Mouse (Mus musculus) intestine, postnatal 0 days (tissue): Measurements from ENCODE around the gene Olfr878. TPM values are rescaled to one million over a fixed set of nuclear protein-coding genes. Genes with fewer than 3 reads are reported as not detected.

Experiments used
- ATAC-seq: fragments of 200-750 bp; cut with Nextera tagmentation; 2 replicates; pipeline ENCODE4 v1.8.0; 2017; ENCODE audit warnings: mild to moderate bottlenecking, moderate TSS enrichment, moderate library complexity
- H3K27ac ChIP-seq: fragments of 300-500 bp; sonication (generic); 2 replicates; pipeline ENCODE4 v1.5.1; 2014; ENCODE audit warnings: mild to moderate bottlenecking, low read depth, low read length, moderate library complexity
- H3K27me3 ChIP-seq: fragments of 300-500 bp; sonication (generic); replicated peaks from 2 replicates; pipeline ENCODE4 v1.6.1; 2014; ENCODE audit warnings: low read length, mixed read lengths; ENCODE audit not compliant: control insufficient read depth, insufficient read depth
- H3K36me3 ChIP-seq: fragments of 300-500 bp; sonication (generic); 2 replicates; pipeline ENCODE4 v1.6.1; 2014; ENCODE audit warnings: mild to moderate bottlenecking, moderate library complexity; ENCODE audit not compliant: control insufficient read depth, insufficient read depth
- H3K4me1 ChIP-seq: fragments of 300-500 bp; sonication (generic); replicated peaks from 2 replicates; pipeline ENCODE4 v1.6.1; 2014; ENCODE audit warnings: antibody characterized with exemption, low read length, mixed read lengths; ENCODE audit not compliant: control insufficient read depth, insufficient read depth
- H3K4me2 ChIP-seq: fragments of 300-500 bp; sonication (generic); replicated peaks from 2 replicates; pipeline ENCODE4 v1.6.1; 2014; ENCODE audit warnings: low read depth, mild to moderate bottlenecking, moderate library complexity
- H3K4me3 ChIP-seq: fragments of 300-500 bp; sonication (generic); 2 replicates; pipeline ENCODE4 v1.5.1; 2014; ENCODE audit warnings: low read depth, low read length
- H3K9ac ChIP-seq: fragments of 300-500 bp; sonication (generic); 2 replicates; pipeline ENCODE4 v1.6.1; 2014; ENCODE audit warnings: mild to moderate bottlenecking, low read depth, low read length
- H3K9me3 ChIP-seq: fragments of 300-500 bp; sonication (generic); 2 replicates; pipeline ENCODE4 v1.6.1; 2016; ENCODE audit warnings: mixed run types; ENCODE audit not compliant: control insufficient read depth
- CTCF ChIP-seq: sonication (generic); IDR thresholded peaks from 2 replicates; pipeline ENCODE4 v1.5.1; 2016; ENCODE audit warnings: low read depth, mild to moderate bottlenecking, control low read depth, antibody characterized with exemption, moderate library complexity
- WGBS: fragments of 180-500 bp; shearing (Covaris S2); extraction: QIAGEN DNeasy Blood & Tissue Kit; methylation state at CpG from one replicate; pipeline ENCODE4 v1.1.7; 2014; 5-methylcytosine and 5-hydroxymethylcytosine counted together
- polyA plus RNA-seq: library from polyadenylated mRNA; unstranded; fragments of >200 nt; fragmentation: Nextera tagmentation; extraction: Ambion mirVana; gene quantifications from 2 replicates; pipeline ENCODE4 v1.2.1, GENCODE M21; 2015

The Olfr878 gene
- polyA plus RNA-seq, result not detected in 2 replicates

GRCm38 (mm10) chr9:37917540-37917939 lies at the start of gene Olfr878:
Gene Olfr878 (plus strand): TSS chr9:37917840.
- Histone ChIP-seq H3K27ac (no peak within 1 kb of the TSS), H3K27me3 (no peaks in the 10 kb centered on the region), H3K9ac (no peak within 1 kb of the TSS), H3K4me1 (no peaks in the 10 kb centered on the region), H3K36me3 (no peaks in the 10 kb centered on the region), H3K4me2 (no peak within 1 kb of the TSS), H3K4me3 (no peak within 1 kb of the TSS), H3K9me3 (no peaks in the 10 kb centered on the region)
- TF ChIP-seq CTCF, result no peak
- no peak for ATAC-seq
- WGBS, result 75% methylated on average over 2 of the region's 2 CpGs

GRCm38 (mm10) chr9:37870246-37870645 lies 47.4 kb upstream of the Olfr878 start:
- H3K4me2 ChIP-seq, result no peak overlapping the region
- no peaks in the 10 kb centered on the region for H3K27me3 ChIP-seq
- no peaks in the 10 kb centered on the region for H3K9me3 ChIP-seq
- H3K36me3 ChIP-seq, result no peaks in the 10 kb centered on the region
- no peak overlapping the region for H3K27ac ChIP-seq
- ATAC-seq, result no peak
- no peaks in the 10 kb centered on the region for H3K4me1 ChIP-seq
- H3K9ac ChIP-seq, result no peak overlapping the region
- H3K4me3 ChIP-seq, result no peak overlapping the region
- TF ChIP-seq CTCF, result no peak
- 48% methylated on average over 1 of the region's 1 CpGs for WGBS

DNA sequence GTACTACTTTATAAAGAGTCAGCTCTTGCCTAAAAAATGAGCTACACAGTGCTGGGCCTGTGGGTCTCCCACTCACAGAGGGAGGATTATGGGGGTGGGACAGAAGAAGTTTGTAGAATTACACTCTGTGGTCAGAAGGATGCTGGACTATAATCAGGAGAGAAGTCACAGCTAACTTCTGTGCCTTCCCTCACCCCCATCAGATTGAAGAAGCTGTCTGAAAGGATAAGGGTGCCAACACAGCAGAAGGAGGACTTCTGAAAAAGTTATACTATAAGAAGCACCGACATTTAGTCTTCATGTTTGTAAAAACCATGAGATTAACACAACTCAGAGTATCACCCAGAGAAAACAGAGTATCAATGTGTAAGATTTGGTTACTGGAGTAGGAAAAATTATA lies 46.5 kb upstream of the Olfr878 start:
- no peak overlapping the region for H3K4me2 ChIP-seq
- H3K9me3 ChIP-seq, result no peaks in the 10 kb centered on the region
- no peak for TF ChIP-seq CTCF
- ATAC-seq, result no peak
- H3K4me3 ChIP-seq, result no peak overlapping the region
- no peaks in the 10 kb centered on the region for H3K4me1 ChIP-seq
- H3K27me3 ChIP-seq, result no peaks in the 10 kb centered on the region
- no peak overlapping the region for H3K9ac ChIP-seq
- no peaks in the 10 kb centered on the region for H3K36me3 ChIP-seq
- H3K27ac ChIP-seq, result no peak overlapping the region
- WGBS, result 65% methylated on average over 1 of the region's 1 CpGs

- H3K4me2 ChIP-seq, result no peak overlapping the region
- WGBS, result 51% methylated on average over 1 of the region's 1 CpGs
Measured at GRCm38 (mm10) chr9:37871536-37871935, 46.1 kb upstream of the Olfr878 start.

DNA sequence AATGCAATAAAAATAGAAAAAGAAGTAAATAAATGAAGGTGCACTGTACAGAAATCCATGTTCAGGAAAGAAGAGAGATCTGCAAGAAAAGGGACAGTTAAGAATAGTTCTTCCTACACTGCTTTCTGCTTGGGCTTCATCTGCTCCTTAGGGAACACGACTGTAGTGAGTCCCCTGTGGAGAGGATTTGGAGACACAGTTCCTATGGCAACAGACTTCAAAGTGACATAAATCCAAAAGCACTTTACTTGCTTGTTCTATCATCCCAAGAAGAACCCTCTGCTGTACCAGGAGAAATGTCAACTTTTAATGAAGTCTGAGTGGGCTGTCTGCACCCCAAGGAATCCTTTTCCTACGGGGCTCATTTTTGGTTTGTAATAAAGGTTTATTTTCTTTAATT lies 26.7 kb upstream of the Olfr878 start:
- WGBS, result 39% methylated on average over 2 of the region's 2 CpGs
- H3K36me3 ChIP-seq, result no peaks in the 10 kb centered on the region
- no peak for TF ChIP-seq CTCF
- H3K9ac ChIP-seq, result no peak overlapping the region
- H3K27me3 ChIP-seq, result no peaks in the 10 kb centered on the region
- no peaks in the 10 kb centered on the region for H3K4me1 ChIP-seq
- H3K9me3 ChIP-seq, result no peaks in the 10 kb centered on the region
- no peak for ATAC-seq
- H3K27ac ChIP-seq, result no peak overlapping the region
- no peak overlapping the region for H3K4me2 ChIP-seq
- no peak overlapping the region for H3K4me3 ChIP-seq

More at GRCm38 (mm10) chr9:37871536-37871935, 46.1 kb upstream of the Olfr878 start:
- no peak overlapping the region for H3K27ac ChIP-seq
- no peaks in the 10 kb centered on the region for H3K4me1 ChIP-seq
- ATAC-seq, result no peak
- no peak overlapping the region for H3K9ac ChIP-seq
- no peaks in the 10 kb centered on the region for H3K27me3 ChIP-seq
- TF ChIP-seq CTCF, result no peak
- no peak overlapping the region for H3K4me3 ChIP-seq
- H3K36me3 ChIP-seq, result no peaks in the 10 kb centered on the region
- H3K9me3 ChIP-seq, result no peaks in the 10 kb centered on the region

GRCm38 (mm10) chr9:37896661-37897060 lies 21.0 kb upstream of the Olfr878 start, which contains the start of gene Olfr145:
Gene Olfr145 (plus strand): TSS chr9:37896724.
- no peaks in the 10 kb centered on the region for H3K27me3 ChIP-seq
- no peak within 1 kb of the TSS for H3K4me2 ChIP-seq
- TF ChIP-seq CTCF, result no peak
- no peaks in the 10 kb centered on the region for H3K9me3 ChIP-seq
- ATAC-seq, result no peak
- no peak within 1 kb of the TSS for H3K4me3 ChIP-seq
- H3K36me3 ChIP-seq, result no peaks in the 10 kb centered on the region
- 34% methylated on average over 2 of the region's 2 CpGs for WGBS
- H3K9ac ChIP-seq, result no peak within 1 kb of the TSS
- no peaks in the 10 kb centered on the region for H3K4me1 ChIP-seq
- H3K27ac ChIP-seq, result no peak within 1 kb of the TSS

DNA sequence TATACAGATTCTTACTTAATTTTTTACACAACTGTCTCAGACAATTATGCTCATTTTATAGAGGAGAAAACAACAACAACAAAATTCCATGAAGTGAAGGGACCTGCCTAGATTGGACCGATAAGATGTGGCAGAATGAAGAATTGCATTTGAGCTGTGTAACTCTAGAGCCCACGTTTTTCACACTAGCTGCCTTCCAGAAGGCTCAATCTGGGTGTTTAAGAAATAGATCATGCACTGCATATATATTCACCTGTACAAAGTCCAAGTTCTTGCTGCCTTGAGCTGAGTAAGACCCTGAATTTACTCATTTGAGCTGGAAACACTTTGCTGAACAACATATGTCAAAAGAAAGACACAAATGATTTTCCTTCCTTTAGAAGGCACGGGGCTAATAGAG lies 12.1 kb upstream of the Olfr878 start:
- Histone ChIP-seq H3K4me3 (no peak overlapping the region), H3K9me3 (no peaks in the 10 kb centered on the region)
- 58% methylated on average over 3 of the region's 3 CpGs for WGBS

More for the DNA sequence above, 12.1 kb upstream of the Olfr878 start:
- Histone ChIP-seq H3K4me1 (no peaks in the 10 kb centered on the region), H3K9ac (no peak overlapping the region), H3K36me3 (no peaks in the 10 kb centered on the region), H3K4me2 (no peak overlapping the region), H3K27me3 (no peaks in the 10 kb centered on the region), H3K27ac (no peak overlapping the region)
- ATAC-seq, result no peak
- no peak for TF ChIP-seq CTCF
